Mouse (Mus musculus) ovary, postnatal 36 days (tissue): Measurements from ENCODE around the gene Atp6v1e2.

Experiments
- DNase-seq: peaks from one replicate; pipeline ENCODE4 v3.0.0; 2022; ENCODE audit warnings: low spot score, mixed read lengths

Gene Atp6v1e2

GRCm38 (mm10) chr17:86947840-86948796 lies at the start of gene Atp6v1e2:
Atp6v1e2 (minus strand) TSS chr17:86947897.
- DNase-seq: no peak

DNA sequence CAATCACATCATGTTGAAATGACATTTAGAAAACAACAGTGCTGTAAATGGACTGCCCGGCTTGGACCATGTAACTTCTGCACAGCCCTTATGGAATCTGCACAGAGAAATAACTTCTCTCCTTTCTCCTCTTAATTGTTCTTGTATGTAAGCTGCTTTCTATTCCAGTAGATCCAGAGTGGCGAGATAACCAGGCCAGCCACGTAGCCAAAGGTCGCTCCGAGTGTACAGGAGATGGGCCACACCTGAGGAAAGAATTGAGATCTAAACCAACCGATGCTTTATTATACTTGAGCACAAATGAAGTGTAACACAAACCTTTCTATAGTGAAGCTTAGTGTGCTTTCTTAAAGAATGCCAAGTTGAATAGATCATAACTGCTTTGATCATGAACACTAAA lies 49.6 kb upstream of the Atp6v1e2 start:
- no peak for DNase-seq

- no peak for DNase-seq
These were observed 43.6 kb upstream of the Atp6v1e2 start for GRCm38 (mm10) chr17:86991306-86991705.

DNA sequence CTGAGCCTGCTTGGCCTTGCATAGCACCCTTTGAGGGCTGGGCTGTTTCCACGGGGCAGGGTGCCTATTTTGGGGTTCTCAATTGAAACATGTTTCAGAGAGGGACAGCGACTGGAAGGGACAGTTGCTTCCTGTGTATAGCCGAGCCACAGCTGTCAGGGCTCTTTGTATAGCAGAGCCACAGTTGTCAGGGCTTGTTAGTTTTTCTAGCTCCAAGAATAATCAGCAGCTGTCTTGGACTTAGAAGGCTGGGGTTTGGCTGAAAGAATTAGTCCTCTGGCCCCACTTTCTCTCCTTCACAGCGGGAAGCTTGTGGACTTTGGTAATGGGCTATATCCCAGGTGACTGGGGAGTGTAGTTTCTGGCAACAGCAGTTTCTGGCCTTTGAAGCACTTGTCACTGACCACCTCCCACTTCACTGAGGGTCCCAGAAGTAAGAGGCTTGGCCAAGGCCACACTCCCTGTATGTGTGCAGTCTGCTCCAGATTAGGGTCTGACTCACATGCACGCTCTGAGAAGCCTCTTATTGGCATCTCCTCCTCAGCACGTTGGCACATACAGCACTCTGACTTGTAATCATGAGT lies 41.0 kb upstream of the Atp6v1e2 start:
- DNase-seq: no peak

DNA sequence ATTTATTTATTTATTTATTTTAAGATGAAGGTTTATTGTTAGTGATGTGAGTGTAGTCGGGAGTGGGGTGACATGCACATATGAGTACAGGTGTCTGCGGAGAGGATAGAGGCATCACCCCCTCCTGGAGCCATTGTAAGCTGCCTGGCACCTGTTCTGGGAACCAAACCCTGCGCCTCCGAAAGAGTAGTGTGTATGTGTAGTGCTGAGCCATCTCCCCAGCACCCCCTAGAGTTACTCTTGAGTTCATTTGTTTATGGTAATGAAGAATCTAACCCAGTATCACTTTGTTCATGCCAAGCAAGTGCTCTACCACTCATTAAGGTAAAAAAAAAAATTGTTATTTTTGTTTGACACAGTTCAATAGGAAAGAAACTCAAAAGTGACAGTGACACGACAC lies 40.5 kb upstream of the Atp6v1e2 start:
- no peak for DNase-seq

DNA sequence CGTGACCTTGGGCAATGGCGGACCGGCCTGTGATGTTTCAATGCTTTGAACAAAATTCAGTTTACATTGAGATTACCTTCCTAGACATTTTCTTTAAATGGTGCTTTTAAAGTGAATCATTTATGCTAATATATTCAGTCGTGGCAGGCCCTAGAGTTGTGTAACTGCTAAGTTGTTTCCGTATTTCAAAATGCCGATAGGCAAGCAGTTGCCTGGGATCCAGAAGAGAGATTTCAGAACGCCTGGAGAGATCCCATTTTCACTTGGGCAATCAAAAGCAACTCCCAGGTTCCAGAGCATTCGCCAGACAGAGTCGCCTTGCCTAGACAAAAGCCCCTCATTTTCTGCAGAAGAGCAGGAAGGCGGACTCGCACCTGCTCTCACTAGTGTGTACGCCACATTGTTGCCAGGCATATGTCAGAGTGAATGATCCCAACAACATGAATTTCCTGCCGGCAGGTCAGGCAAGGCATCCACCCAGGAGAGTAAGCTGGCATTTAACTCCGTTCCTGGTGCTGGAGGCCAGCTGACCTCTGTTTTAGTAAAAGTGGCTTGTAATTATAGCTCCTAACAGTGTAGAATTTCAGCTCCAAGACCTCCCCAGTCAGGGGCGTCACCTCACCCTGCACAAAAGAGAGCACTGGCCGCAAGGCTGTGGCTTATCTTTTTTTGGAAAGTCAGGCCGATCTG lies 38.9 kb upstream of the Atp6v1e2 start:
- no peak for DNase-seq

DNA sequence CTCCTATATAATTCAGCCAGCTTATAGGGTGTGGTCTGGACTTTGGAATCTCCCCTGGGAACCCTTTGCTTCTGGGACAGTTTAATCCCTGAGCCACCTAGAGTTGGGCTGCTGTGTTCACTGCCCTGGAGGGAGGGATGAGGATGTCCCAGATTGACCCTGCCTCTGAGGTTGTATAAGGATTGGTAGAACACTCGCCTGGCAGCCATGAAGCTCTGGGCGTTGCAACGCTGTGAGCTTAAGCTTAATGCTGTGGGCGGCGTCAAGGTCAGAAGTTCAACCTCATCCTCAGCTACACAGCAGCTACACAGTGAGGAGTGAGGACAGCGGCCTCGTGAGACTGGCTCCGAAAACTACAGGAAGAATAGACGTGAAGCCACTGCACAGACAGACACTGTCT lies 34.8 kb upstream of the Atp6v1e2 start:
- no peak for DNase-seq

DNA sequence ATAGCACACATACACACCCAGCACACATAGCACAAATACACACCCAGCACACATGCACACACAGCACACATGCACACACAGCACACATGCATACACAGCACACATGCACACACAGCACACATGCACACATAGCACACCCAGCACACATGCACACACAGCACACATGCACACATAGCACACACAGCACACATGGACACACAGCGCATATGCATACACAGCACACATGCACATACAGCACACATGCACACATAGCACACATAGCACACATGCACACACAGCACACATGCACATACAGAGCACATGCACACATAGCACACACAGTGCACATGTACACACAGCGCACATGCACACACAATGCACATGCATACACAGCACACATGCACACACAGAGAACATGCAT lies 34.0 kb upstream of the Atp6v1e2 start:
- DNase-seq: no peak

DNA sequence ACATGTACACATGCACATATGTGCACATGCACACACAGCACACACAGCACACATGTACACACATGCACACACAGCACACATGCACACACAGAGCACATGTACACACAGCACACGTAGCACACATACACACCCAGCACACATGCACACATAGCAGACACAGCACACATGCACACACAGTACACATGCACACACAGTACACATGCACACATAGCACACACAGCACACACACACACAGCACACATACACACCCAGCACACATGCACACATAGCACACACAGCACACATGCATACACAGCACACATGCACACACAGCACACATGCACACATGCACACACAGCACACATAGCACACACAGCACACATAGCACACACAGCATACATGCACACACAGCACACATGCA lies 33.5 kb upstream of the Atp6v1e2 start:
- DNase-seq: no peak

GRCm38 (mm10) chr17:86978496-86978895 lies 30.8 kb upstream of the Atp6v1e2 start:
- no peak for DNase-seq

DNA sequence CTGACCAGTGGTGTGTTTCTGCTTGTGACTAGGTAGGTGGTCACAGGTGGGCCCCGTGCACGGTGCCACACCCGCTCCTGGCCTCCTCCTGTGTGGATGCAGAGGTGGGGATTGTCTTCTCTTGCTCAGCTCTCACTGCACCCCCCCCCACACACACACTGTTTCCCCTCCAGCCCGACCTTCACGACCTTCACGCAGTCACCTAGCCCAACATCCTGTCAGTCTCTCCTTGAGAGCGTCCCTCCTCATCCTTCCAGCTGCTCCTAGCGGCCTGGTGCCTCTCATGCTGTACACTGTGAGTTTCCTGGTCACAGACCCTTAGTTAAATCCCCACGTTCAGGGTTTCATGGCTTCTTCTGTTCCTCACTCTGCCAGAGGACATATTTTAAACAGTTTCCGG lies 28.7 kb upstream of the Atp6v1e2 start:
- no peak for DNase-seq

DNA sequence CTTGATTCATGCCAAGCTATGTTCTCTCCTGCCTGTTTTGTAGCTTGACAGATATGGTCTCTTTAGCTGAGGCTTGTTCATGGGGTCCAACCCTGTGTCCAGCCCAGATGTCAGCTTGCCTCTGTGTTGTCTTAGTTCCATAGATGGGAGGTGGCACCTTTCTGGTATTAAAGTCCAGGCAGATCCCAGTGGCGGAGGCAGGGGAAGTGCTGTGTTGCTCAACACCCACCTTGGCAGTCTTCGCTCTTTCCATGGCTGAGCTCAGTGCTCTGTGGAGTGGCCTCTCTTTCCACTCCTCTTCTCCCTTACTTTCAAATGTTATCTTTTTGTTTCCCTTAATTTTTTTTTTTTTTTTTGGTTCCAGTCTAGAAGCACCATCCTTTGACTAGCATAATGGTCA lies 25.4 kb upstream of the Atp6v1e2 start:
- no peak for DNase-seq

GRCm38 (mm10) chr17:86971860-86972259 lies 24.2 kb upstream of the Atp6v1e2 start:
- no peak for DNase-seq

GRCm38 (mm10) chr17:86971036-86971435 lies 23.3 kb upstream of the Atp6v1e2 start:
- no peak for DNase-seq

DNA sequence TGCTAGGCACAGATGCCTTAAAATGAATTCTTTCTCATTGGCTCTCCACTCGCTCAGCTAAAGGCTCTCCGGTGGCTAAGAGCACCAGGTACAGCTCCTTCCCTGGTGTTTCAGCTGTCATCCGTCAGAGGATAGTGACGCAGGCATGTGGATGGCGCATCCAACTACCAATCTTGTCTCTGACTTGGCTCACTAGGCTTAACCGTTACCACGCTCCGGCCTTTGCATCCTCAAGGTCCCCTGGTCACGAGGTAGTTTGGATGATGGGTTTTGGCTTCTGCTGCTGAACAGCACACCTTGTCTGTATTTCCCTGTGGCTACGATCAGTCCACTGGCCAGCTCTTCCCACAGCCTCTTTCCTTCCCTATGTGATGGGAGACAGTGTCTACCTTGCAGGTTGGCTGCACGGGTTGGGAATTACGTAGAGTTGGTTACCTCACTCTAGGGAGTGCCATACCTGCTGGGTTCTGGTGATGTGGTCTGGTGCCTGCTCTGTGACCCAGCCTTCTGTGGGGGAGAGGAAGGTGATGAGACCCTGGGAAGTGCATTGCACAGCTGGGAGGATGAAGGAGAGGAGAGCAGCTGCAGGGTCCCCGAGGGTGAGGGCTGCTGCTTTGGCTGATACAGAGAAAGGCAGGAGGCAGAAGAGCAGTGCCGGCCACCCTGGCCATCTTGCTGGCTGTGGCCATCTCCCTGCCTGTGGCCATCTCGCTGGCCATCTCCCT lies 22.5 kb upstream of the Atp6v1e2 start:
- no peak for DNase-seq

DNA sequence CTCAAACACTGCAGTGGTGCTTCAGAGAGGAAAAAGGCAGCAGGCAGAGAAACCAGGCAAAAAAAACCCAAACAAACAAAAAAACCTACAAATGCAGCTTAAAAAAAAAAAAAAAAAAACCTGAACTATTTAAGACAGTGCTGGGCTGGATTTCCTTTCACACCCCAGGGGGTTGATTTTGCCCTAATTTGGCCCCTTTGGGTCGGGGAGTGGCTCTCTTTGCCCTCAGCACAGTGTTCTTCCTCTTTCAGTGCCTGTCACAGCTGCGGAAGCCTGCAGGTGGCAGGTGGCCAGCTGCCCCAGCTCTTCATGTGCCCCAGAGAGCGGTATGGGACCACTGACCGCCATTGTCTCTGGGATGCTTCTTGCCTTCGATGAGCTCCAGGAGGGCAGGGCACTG lies 21.9 kb upstream of the Atp6v1e2 start:
- DNase-seq: no peak

DNA sequence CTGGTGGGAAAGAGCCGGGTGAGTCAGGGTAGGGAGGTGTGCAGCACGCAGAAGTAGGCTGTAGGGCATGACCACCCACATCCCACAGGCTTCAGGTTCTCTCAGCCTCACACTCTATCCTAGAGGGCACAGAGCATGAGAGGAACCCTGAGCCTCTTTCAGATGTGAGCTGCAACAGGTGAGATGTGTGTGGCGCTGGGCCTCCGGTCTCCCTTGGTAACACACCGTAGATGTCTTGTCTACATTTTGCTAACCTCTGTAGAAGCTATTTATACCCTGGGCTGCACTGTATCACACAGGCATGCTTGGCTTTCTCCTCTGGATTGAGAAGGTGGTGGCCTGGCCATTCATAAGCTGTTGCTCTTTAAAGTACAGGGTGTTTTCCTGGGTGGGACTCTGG lies 20.9 kb upstream of the Atp6v1e2 start:
- DNase-seq: no peak

DNA sequence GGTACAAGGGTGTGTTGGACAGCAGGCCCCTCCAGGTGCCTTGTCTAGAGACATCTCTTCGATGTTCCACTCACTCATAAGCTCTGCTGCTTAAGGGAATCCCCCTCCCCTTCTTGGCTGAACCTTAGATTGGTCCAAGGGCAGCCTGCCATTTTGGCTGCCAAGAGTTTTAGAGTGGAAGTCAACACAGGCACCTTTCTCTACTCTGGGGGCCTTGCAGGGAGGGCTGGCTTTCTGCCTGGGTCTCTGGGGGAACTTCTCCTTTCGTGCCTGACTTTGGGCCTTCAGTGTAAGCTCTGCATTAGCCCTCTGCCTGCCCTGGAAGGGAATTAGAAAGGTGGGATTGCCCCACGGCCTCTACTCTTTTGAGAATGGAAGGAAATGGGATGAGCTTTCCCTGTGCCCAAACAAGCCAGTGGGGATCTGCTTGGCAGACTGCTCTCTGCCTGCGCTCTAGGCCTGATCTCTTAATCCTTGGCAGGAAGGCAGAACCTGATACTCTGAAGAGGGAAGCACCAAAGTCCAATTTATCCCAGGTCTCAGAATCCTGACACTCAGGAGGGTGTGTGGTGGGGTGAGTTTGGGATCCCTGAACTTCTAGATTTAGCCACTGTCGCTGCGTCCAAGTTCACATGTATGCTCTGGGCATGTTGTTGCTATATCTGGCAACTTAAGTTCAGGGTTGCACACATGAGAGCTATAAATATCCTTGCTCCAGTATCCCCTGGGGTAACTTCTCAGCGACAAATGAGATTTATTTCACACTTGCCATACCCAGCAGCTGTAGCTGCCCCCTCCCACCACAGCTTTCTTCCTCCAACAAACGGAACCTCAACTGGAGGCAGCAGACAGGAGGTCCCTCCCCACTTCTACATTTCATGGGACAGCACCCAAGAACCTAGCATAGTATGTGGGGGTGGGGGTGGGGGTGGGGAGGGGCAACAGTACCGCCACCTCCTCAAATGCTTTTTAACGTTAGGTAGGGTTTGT lies 20.1 kb upstream of the Atp6v1e2 start:
- no peak for DNase-seq

DNA sequence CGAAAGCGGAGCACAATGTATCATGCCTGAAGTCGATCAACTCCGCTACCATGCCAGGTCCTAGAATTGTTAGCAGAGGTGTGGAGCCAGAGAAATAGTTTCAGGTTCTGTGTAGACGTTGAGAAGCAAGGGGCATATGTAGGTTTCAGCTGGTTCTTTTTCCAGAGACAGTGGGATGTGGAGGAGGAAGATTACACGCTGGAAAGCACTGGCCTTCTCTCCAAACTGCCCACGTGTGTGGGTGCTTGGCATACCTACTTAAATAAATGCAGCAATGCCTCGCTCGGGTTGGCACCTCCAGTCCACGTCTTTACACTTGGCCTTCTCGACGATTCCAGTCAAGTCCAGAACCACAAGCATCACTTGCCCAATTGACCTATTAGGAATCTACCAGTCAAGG lies 19.4 kb upstream of the Atp6v1e2 start:
- no peak for DNase-seq

DNA sequence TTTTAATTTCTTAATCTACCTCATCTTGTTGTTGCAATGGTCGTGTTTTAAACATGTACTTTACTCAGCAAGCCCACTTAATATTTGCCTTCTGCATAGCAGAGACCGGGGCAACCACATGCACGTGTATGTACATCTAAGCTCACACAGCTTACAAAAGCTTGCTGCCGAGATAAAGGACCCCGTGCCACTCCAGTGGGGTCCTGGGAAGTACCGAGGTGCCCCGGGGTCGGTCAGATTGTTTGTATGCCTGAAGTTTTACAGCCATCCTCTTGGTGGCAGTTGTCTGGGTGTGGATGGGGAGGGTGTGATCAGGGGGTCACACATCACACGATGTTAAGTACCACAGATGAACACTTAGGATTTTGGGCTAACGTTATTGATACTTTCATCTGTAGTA lies 18.3 kb upstream of the Atp6v1e2 start:
- no peak for DNase-seq

DNA sequence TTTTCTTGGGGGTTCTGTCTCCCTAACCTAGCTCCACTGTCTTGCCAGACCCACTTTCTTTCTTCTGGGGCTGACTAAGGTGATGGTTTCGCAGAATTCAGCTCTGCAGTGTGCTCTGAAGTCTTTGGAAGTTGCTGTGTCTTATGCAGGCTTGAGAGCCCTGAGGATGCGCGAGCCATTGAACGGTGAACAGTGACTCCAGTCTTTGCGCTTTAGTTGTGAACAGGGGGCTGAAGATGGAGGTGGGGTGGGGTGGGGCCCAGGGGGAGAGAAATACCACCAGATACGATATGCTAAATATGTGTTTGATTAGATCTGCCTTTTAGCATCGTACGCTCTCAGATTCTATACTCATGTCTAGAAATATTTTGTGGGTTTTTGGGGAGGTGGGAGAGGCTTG lies 17.4 kb upstream of the Atp6v1e2 start:
- no peak for DNase-seq
